Mouse (Mus musculus) intestine, postnatal 0 days (tissue): Measurements from ENCODE around the gene Prpf31. TPM values are rescaled to one million over a fixed set of nuclear protein-coding genes. Genes with fewer than 3 reads are reported as not detected.
A peak's percentile ranks its signal among the peaks of the same experiment; 100 is the strongest.

Experiments used
- ATAC-seq: fragments of 200-750 bp; cut with Nextera tagmentation; 2 replicates; pipeline ENCODE4 v1.8.0; 2017; ENCODE audit warnings: mild to moderate bottlenecking, moderate TSS enrichment, moderate library complexity
- H3K27ac ChIP-seq: fragments of 300-500 bp; sonication (generic); 2 replicates; pipeline ENCODE4 v1.5.1; 2014; ENCODE audit warnings: mild to moderate bottlenecking, low read depth, low read length, moderate library complexity
- H3K27me3 ChIP-seq: fragments of 300-500 bp; sonication (generic); replicated peaks from 2 replicates; pipeline ENCODE4 v1.6.1; 2014; ENCODE audit warnings: low read length, mixed read lengths; ENCODE audit not compliant: control insufficient read depth, insufficient read depth
- H3K36me3 ChIP-seq: fragments of 300-500 bp; sonication (generic); 2 replicates; pipeline ENCODE4 v1.6.1; 2014; ENCODE audit warnings: mild to moderate bottlenecking, moderate library complexity; ENCODE audit not compliant: control insufficient read depth, insufficient read depth
- H3K4me1 ChIP-seq: fragments of 300-500 bp; sonication (generic); replicated peaks from 2 replicates; pipeline ENCODE4 v1.6.1; 2014; ENCODE audit warnings: antibody characterized with exemption, low read length, mixed read lengths; ENCODE audit not compliant: control insufficient read depth, insufficient read depth
- H3K4me2 ChIP-seq: fragments of 300-500 bp; sonication (generic); replicated peaks from 2 replicates; pipeline ENCODE4 v1.6.1; 2014; ENCODE audit warnings: low read depth, mild to moderate bottlenecking, moderate library complexity
- H3K4me3 ChIP-seq: fragments of 300-500 bp; sonication (generic); 2 replicates; pipeline ENCODE4 v1.5.1; 2014; ENCODE audit warnings: low read depth, low read length
- H3K9ac ChIP-seq: fragments of 300-500 bp; sonication (generic); 2 replicates; pipeline ENCODE4 v1.6.1; 2014; ENCODE audit warnings: mild to moderate bottlenecking, low read depth, low read length
- H3K9me3 ChIP-seq: fragments of 300-500 bp; sonication (generic); 2 replicates; pipeline ENCODE4 v1.6.1; 2016; ENCODE audit warnings: mixed run types; ENCODE audit not compliant: control insufficient read depth
- CTCF ChIP-seq: sonication (generic); IDR thresholded peaks from 2 replicates; pipeline ENCODE4 v1.5.1; 2016; ENCODE audit warnings: low read depth, mild to moderate bottlenecking, control low read depth, antibody characterized with exemption, moderate library complexity
- WGBS: fragments of 180-500 bp; shearing (Covaris S2); extraction: QIAGEN DNeasy Blood & Tissue Kit; methylation state at CpG from one replicate; pipeline ENCODE4 v1.1.7; 2014; 5-methylcytosine and 5-hydroxymethylcytosine counted together
- polyA plus RNA-seq: library from polyadenylated mRNA; unstranded; fragments of >200 nt; fragmentation: Nextera tagmentation; extraction: Ambion mirVana; gene quantifications from 2 replicates; pipeline ENCODE4 v1.2.1, GENCODE M21; 2015

Gene Prpf31
- polyA plus RNA-seq, 1 experiment from 2014 or later = 27.8 TPM

- H3K4me1 ChIP-seq = no peaks in the 10 kb centered on the region
- H3K4me3 ChIP-seq = no peak overlapping the region
- no peaks in the 10 kb centered on the region for H3K9me3 ChIP-seq
- WGBS = 79% methylated on average over 3 of the region's 3 CpGs
- TF ChIP-seq CTCF = no peak
- no peak overlapping the region for H3K4me2 ChIP-seq
- H3K27me3 ChIP-seq = no peaks in the 10 kb centered on the region
- H3K9ac ChIP-seq = no peak overlapping the region
- no peak overlapping the region for H3K27ac ChIP-seq
- ATAC-seq = no peak
- peaks cover 14% of the 10 kb centered on the region; the same call in 1 of the 2 replicates for H3K36me3 ChIP-seq
These were observed 45.4 kb downstream of the Prpf31 start for GRCm38 (mm10) chr7:3675228-3675548.

- Histone ChIP-seq H3K27ac (peak overlapping the region; percentile 70), H3K4me2 (peak overlapping the region; percentile 73)
These were observed 46.6 kb downstream of the Prpf31 start for GRCm38 (mm10) chr7:3676371-3676770.

GRCm38 (mm10) chr7:3677342-3677741 is 47.6 kb downstream of the Prpf31 start, which contains the start of gene Tmc4:
Gene Tmc4 (minus strand): TSS chr7:3677553.
- H3K9ac ChIP-seq = peak within 1 kb of the TSS; percentile 53
- H3K27ac ChIP-seq = peak within 1 kb of the TSS; percentile 70
- peaks cover 11% of the 10 kb centered on the region for H3K36me3 ChIP-seq
- peak; percentile 87 for ATAC-seq
- no peaks in the 10 kb centered on the region for H3K9me3 ChIP-seq
- H3K4me3 ChIP-seq = peak within 1 kb of the TSS; percentile 51
- WGBS = 23% methylated on average over 9 of the region's 9 CpGs
- H3K27me3 ChIP-seq = no peaks in the 10 kb centered on the region
- no peaks in the 10 kb centered on the region for H3K4me1 ChIP-seq
- peak within 1 kb of the TSS; percentile 73 for H3K4me2 ChIP-seq
- TF ChIP-seq CTCF = peak; percentile 55

More at GRCm38 (mm10) chr7:3676371-3676770, 46.6 kb downstream of the Prpf31 start:
- TF ChIP-seq CTCF = no peak
- peak; percentile 59 for ATAC-seq
- Histone ChIP-seq H3K4me3 (peak overlapping the region; percentile 51), H3K9ac (peak overlapping the region; percentile 53), H3K27me3 (no peaks in the 10 kb centered on the region), H3K4me1 (no peaks in the 10 kb centered on the region), H3K9me3 (no peaks in the 10 kb centered on the region), H3K36me3 (peaks cover 15% of the 10 kb centered on the region)
- 50% methylated on average over 12 of the region's 12 CpGs for WGBS

- Histone ChIP-seq H3K4me1 (no peaks in the 10 kb centered on the region), H3K36me3 (peaks cover 42% of the 10 kb centered on the region), H3K9ac (no peak overlapping the region), H3K4me2 (no peak overlapping the region), H3K27me3 (no peaks in the 10 kb centered on the region), H3K4me3 (no peak overlapping the region), H3K9me3 (no peaks in the 10 kb centered on the region), H3K27ac (no peak overlapping the region)
- ATAC-seq = no peak
- TF ChIP-seq CTCF = no peak
- 79% methylated on average over 10 of the region's 10 CpGs for WGBS
These were observed 54.2 kb downstream of the Prpf31 start for GRCm38 (mm10) chr7:3683908-3684550.

GRCm38 (mm10) chr7:3684698-3685097 is 54.9 kb downstream of the Prpf31 start:
- H3K36me3 ChIP-seq = peaks cover 42% of the 10 kb centered on the region
- H3K9me3 ChIP-seq = no peaks in the 10 kb centered on the region
- no peak overlapping the region for H3K4me2 ChIP-seq
- WGBS = 90% methylated on average over 8 of the region's 8 CpGs
- no peak for ATAC-seq
- H3K4me1 ChIP-seq = no peaks in the 10 kb centered on the region
- H3K27me3 ChIP-seq = no peaks in the 10 kb centered on the region
- no peak for TF ChIP-seq CTCF
- H3K27ac ChIP-seq = no peak overlapping the region
- H3K4me3 ChIP-seq = no peak overlapping the region
- no peak overlapping the region for H3K9ac ChIP-seq

GRCm38 (mm10) chr7:3685400-3686187 is 55.8 kb downstream of the Prpf31 start:
- no peak overlapping the region for H3K4me3 ChIP-seq
- H3K4me1 ChIP-seq = no peaks in the 10 kb centered on the region
- H3K9ac ChIP-seq = no peak overlapping the region
- H3K27me3 ChIP-seq = no peaks in the 10 kb centered on the region
- H3K9me3 ChIP-seq = no peaks in the 10 kb centered on the region
- WGBS = 88% methylated on average over 31 of the region's 31 CpGs
- H3K36me3 ChIP-seq = peaks cover 41% of the 10 kb centered on the region
- H3K27ac ChIP-seq = no peak overlapping the region
- no peak overlapping the region for H3K4me2 ChIP-seq
- no peak for ATAC-seq
- TF ChIP-seq CTCF = no peak
